Mouse (Mus musculus) kidney, embryonic 16.5 days (tissue): ENCODE data around the gene Ptgs1. TPM values are rescaled to one million over a fixed set of nuclear protein-coding genes. Genes with fewer than 3 reads are reported as not detected.

Experiments used
- ATAC-seq: fragments of 200-750 bp; cut with Nextera tagmentation; 2 replicates; pipeline ENCODE4 v1.8.0; 2017; ENCODE audit warnings: moderate TSS enrichment; ENCODE audit not compliant: low FRiP score, low TSS enrichment
- H3K27ac ChIP-seq: fragments of 300-500 bp; sonication (generic); 2 replicates; pipeline ENCODE4 v1.5.1; 2014; ENCODE audit warnings: low read length
- H3K27me3 ChIP-seq: fragments of 300-500 bp; sonication (generic); 2 replicates; pipeline ENCODE4 v1.6.1; 2014; ENCODE audit warnings: low read length, control low read depth, mixed read lengths; ENCODE audit not compliant: insufficient read depth
- H3K36me3 ChIP-seq: fragments of 300-500 bp; sonication (generic); 2 replicates; pipeline ENCODE4 v1.6.1; 2014; ENCODE audit warnings: low read length, control low read depth, mixed read lengths; ENCODE audit not compliant: insufficient read depth
- H3K4me1 ChIP-seq: fragments of 300-500 bp; sonication (generic); 2 replicates; pipeline ENCODE4 v1.6.1; 2014; ENCODE audit warnings: low read length, control low read depth, mixed read lengths; ENCODE audit not compliant: insufficient read depth
- H3K4me2 ChIP-seq: fragments of 300-500 bp; sonication (generic); replicated peaks from 2 replicates; pipeline ENCODE4 v1.6.1; 2014; ENCODE audit warnings: low read depth, low read length
- H3K4me3 ChIP-seq: fragments of 300-500 bp; sonication (generic); 2 replicates; pipeline ENCODE4 v1.5.1; 2014; ENCODE audit warnings: mild to moderate bottlenecking, low read length
- H3K9ac ChIP-seq: fragments of 300-500 bp; sonication (generic); replicated peaks from 2 replicates; pipeline ENCODE4 v1.6.1; 2014; ENCODE audit warnings: low read length
- H3K9me3 ChIP-seq: fragments of 300-500 bp; sonication (generic); 2 replicates; pipeline ENCODE4 v1.6.1; 2016; ENCODE audit warnings: low read length, control low read depth
- WGBS: fragments of 180-500 bp; shearing (Covaris S2); extraction: QIAGEN DNeasy Blood & Tissue Kit; methylation state at CpG from one replicate; pipeline ENCODE4 v1.1.7; 2014; 5-methylcytosine and 5-hydroxymethylcytosine counted together
- polyA plus RNA-seq: library from polyadenylated mRNA; unstranded; fragments of >200 nt; fragmentation: Nextera tagmentation; extraction: Ambion mirVana; gene quantifications from 2 replicates; pipeline ENCODE4 v1.2.1, GENCODE M21; 2015

The Ptgs1 gene
- polyA plus RNA-seq, 1 experiment from 2014 or later = 39.9 TPM

GRCm38 (mm10) chr2:36256931-36257330, 26.7 kb downstream of the Ptgs1 start:
- no peak for ATAC-seq
- Histone ChIP-seq H3K9me3 (no peaks in the 10 kb centered on the region), H3K36me3 (no peaks in the 10 kb centered on the region), H3K4me3 (no peak overlapping the region), H3K27ac (no peak overlapping the region), H3K27me3 (no peaks in the 10 kb centered on the region), H3K9ac (no peak overlapping the region), H3K4me2 (no peak overlapping the region), H3K4me1 (no peaks in the 10 kb centered on the region)

- Histone ChIP-seq H3K27me3 (no peaks in the 10 kb centered on the region), H3K9me3 (no peaks in the 10 kb centered on the region), H3K4me1 (no peaks in the 10 kb centered on the region), H3K4me3 (no peak overlapping the region), H3K27ac (no peak overlapping the region), H3K9ac (no peak overlapping the region), H3K36me3 (no peaks in the 10 kb centered on the region), H3K4me2 (no peak overlapping the region)
- WGBS = 47% methylated on average over 4 of the region's 4 CpGs
- ATAC-seq = no peak
Observed at GRCm38 (mm10) chr2:36259382-36259781, 29.2 kb downstream of the Ptgs1 start.

DNA sequence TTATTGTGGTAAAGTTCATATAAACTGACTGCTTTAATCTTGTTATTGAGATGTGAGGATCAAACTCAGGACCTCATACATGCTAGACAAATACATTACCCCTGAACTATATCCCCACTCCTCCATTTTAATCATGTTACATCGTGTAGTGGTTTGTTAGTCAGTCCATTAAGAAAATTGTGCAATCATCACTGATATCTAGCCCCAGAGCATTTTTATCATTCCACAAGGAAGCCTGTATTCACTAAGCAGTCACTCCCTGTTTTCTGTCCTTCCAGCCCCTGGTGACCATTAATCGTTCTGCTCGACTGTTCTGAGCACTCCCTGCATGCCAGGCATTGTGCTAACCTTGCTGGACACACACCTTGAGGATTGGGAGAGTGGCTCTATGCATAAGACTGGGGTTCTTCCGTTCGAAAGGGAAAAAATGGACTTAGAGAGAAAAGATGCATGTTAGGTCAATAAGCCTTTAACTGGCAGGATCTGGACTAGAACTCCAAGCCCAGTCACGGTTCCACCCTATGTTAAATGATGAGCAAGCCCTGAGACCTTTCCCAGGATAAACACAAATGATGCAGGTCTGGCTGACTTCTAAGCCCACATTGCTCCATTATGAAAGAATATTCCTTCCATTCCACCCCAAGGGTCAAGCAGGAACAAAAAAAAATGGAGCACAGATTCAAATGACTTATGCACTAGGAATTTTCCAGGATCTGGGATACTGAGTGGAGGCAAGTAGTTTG, 29.7 kb downstream of the Ptgs1 start:
- Histone ChIP-seq H3K27ac (no peak overlapping the region), H3K4me2 (no peak overlapping the region), H3K4me3 (no peak overlapping the region)

DNA sequence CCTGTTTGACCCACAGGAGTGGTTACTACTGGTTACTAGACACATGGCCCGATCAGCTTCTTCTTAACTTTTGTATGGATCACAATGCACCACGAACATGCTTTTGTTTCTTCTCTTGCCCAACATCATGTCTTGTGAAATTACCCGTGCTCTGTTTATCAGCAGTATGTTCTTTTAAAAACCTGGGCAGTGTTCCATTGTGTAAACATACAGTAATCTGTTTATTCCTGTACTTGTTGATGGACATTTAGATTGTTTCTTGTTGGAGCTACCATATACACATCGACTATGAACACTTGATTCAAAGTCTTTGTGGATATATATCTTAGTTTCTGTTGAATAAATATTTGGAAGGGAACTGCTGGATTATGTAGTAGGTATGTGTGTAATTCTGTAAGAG, 31.8 kb downstream of the Ptgs1 start:
- no peak overlapping the region for H3K4me3 ChIP-seq
- no peak overlapping the region for H3K9ac ChIP-seq
- no peak overlapping the region for H3K4me2 ChIP-seq
- WGBS = 83% methylated on average over 4 of the region's 4 CpGs
- ATAC-seq = no peak
- no peak overlapping the region for H3K27ac ChIP-seq
- H3K4me1 ChIP-seq = no peaks in the 10 kb centered on the region
- H3K36me3 ChIP-seq = no peaks in the 10 kb centered on the region
- no peaks in the 10 kb centered on the region for H3K9me3 ChIP-seq
- no peaks in the 10 kb centered on the region for H3K27me3 ChIP-seq

More for the DNA sequence above, 29.7 kb downstream of the Ptgs1 start:
- Histone ChIP-seq H3K4me1 (no peaks in the 10 kb centered on the region), H3K27me3 (no peaks in the 10 kb centered on the region), H3K9ac (no peak overlapping the region), H3K36me3 (no peaks in the 10 kb centered on the region), H3K9me3 (no peaks in the 10 kb centered on the region)
- no peak for ATAC-seq
- 73% methylated on average over 6 of the region's 6 CpGs for WGBS

GRCm38 (mm10) chr2:36269458-36269857, 39.2 kb downstream of the Ptgs1 start:
- Histone ChIP-seq H3K4me2 (no peak overlapping the region), H3K27me3 (no peaks in the 10 kb centered on the region), H3K4me3 (no peak overlapping the region), H3K4me1 (no peaks in the 10 kb centered on the region), H3K9ac (no peak overlapping the region), H3K27ac (no peak overlapping the region), H3K9me3 (no peaks in the 10 kb centered on the region), H3K36me3 (no peaks in the 10 kb centered on the region)
- ATAC-seq = no peak
- WGBS = 74% methylated on average over 3 of the region's 3 CpGs

- WGBS = 56% methylated on average over 2 of the region's 2 CpGs
- no peak overlapping the region for H3K4me2 ChIP-seq
- no peak overlapping the region for H3K27ac ChIP-seq
- no peaks in the 10 kb centered on the region for H3K27me3 ChIP-seq
- H3K9me3 ChIP-seq = no peaks in the 10 kb centered on the region
- H3K4me1 ChIP-seq = no peaks in the 10 kb centered on the region
- H3K36me3 ChIP-seq = no peaks in the 10 kb centered on the region
- no peak overlapping the region for H3K9ac ChIP-seq
- no peak for ATAC-seq
- H3K4me3 ChIP-seq = no peak overlapping the region
Observed at GRCm38 (mm10) chr2:36270186-36270585, 40.0 kb downstream of the Ptgs1 start.

- Histone ChIP-seq H3K4me1 (no peaks in the 10 kb centered on the region), H3K27me3 (no peaks in the 10 kb centered on the region), H3K4me2 (no peak overlapping the region), H3K36me3 (no peaks in the 10 kb centered on the region), H3K9ac (no peak overlapping the region), H3K4me3 (no peak overlapping the region), H3K27ac (no peak overlapping the region), H3K9me3 (no peaks in the 10 kb centered on the region)
- 79% methylated on average over 4 of the region's 4 CpGs for WGBS
- no peak for ATAC-seq
Observed at GRCm38 (mm10) chr2:36271085-36271484, 40.9 kb downstream of the Ptgs1 start.

DNA sequence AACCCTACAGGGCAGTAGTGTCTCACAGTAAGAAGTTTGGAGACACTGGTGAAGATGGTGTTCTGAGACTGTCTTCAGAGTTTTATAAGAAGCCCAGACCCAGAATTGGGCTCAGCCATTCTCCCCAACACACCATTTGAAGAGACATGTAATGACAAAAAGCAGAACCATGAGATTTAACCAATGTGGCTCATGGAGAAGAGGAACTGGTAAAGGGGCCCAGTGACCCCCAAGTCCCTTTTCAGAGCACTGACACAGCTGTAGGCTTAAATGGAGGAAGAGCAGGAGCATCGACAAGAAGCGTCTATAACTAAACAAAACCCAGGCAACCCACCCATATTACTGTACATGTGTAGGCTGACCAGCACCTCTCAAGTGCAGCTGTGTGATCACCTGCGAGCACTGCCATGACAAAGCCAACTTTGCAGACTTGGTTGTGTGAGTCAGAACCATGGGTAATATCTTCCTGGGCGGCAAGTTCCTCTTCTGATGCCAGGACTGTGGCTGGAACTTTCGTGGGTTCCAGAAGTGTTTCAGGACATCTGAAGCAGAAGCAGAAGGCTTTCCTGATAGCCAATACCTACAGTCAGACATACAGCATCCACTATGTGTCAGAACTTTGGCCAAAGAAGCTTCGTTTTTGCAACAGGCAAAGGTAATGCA, 42.2 kb downstream of the Ptgs1 start:
- H3K4me1 ChIP-seq = no peaks in the 10 kb centered on the region
- 86% methylated on average over 6 of the region's 6 CpGs for WGBS
- H3K27me3 ChIP-seq = no peaks in the 10 kb centered on the region
- no peaks in the 10 kb centered on the region for H3K36me3 ChIP-seq
- no peak for ATAC-seq
- no peak overlapping the region for H3K27ac ChIP-seq
- no peak overlapping the region for H3K4me2 ChIP-seq
- H3K9me3 ChIP-seq = no peaks in the 10 kb centered on the region
- H3K9ac ChIP-seq = no peak overlapping the region
- H3K4me3 ChIP-seq = no peak overlapping the region

- ATAC-seq = no peak
- H3K27ac ChIP-seq = no peak overlapping the region
- H3K4me3 ChIP-seq = no peak overlapping the region
- H3K4me1 ChIP-seq = no peaks in the 10 kb centered on the region
- no peaks in the 10 kb centered on the region for H3K36me3 ChIP-seq
- WGBS = 33% methylated on average over 4 of the region's 4 CpGs
- H3K9ac ChIP-seq = no peak overlapping the region
- H3K27me3 ChIP-seq = no peaks in the 10 kb centered on the region
- no peak overlapping the region for H3K4me2 ChIP-seq
- no peaks in the 10 kb centered on the region for H3K9me3 ChIP-seq
Observed at GRCm38 (mm10) chr2:36276454-36276853, 46.2 kb downstream of the Ptgs1 start.

GRCm38 (mm10) chr2:36278760-36279159, 48.5 kb downstream of the Ptgs1 start:
- 46% methylated on average over 3 of the region's 3 CpGs for WGBS
- Histone ChIP-seq H3K9me3 (no peaks in the 10 kb centered on the region), H3K4me2 (no peak overlapping the region), H3K36me3 (no peaks in the 10 kb centered on the region), H3K4me3 (no peak overlapping the region), H3K27ac (no peak overlapping the region), H3K27me3 (no peaks in the 10 kb centered on the region), H3K4me1 (no peaks in the 10 kb centered on the region), H3K9ac (no peak overlapping the region)
- no peak for ATAC-seq
